Mouse (Mus musculus) cerebellum, adult 11-12 months (tissue): ENCODE data around the gene Vpreb1.

Source experiments
- DNase-seq: peaks from one replicate; pipeline ENCODE4 v3.0.0; 2022

Vpreb1 gene

GRCm38 (mm10) chr16:16854836-16855235 lies 15.8 kb downstream of the Vpreb1 start:
- DNase-seq = no peak

- DNase-seq = no peak
Measured at GRCm38 (mm10) chr16:16852411-16852810, 18.2 kb downstream of the Vpreb1 start.

DNA sequence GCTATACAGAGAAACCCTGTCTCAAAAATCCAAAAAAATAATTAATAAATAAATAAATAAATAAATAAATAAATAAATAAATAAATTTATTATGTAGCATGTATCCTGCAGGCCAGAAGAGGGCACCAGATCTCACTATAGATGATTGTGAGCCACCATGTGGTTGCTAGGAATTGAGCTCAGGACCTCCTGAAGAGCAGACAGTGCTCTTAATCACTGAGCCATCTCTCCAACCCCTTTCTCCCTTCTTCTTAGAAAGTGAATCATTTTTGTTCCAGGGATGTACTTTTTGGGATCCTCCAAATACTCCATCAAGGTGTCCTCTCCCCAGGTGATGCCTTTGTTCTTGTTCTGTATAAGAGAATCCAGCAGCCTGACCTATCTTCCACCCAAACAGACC lies 21.4 kb downstream of the Vpreb1 start:
- DNase-seq = no peak

GRCm38 (mm10) chr16:16829671-16830070 lies 41.0 kb downstream of the Vpreb1 start:
- no peak for DNase-seq

DNA sequence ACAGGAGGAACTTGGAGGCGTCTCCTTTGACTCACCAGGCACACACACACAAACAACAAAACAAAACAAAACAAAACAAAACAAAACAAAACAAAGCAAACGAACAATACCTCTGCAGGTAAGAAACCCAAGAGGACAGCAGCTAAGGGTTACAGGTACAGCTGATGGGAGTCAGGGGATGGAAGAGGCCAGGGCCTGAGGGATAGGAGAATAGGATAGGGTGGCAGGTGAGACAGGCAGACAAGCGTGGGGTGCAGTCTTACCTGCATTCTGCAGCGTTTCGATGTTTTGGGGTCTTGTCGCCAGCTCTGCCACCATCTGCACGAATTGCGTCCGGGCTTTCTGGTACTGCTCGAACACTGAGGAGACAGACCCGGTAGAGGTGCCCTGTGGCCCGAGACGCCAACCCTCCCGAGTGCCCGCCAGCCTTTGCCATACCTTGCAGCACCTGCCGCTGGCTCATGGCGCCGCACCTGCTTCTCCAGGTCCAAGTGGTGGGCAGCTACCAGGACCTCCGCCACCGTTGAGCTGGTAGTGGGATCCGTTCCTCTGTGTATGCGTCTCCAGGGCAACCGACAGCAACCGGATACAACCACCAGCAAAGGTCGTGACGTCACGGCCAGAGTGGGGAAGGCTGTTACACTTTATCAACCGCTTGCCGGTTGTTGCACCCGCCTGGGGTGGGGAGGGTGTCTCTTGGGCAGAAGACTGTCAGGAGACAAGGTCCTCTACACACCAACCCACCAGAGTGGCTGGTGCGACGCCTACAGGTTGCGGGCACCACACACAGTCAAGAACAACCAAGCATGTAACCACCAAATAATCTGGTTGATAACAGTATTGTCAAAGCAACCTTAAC lies 41.7 kb downstream of the Vpreb1 start, which contains the start of gene Spag6l:
Spag6l (minus strand) TSS at position 700 of the 859 bp plus-strand sequence.
- DNase-seq = no peak

DNA sequence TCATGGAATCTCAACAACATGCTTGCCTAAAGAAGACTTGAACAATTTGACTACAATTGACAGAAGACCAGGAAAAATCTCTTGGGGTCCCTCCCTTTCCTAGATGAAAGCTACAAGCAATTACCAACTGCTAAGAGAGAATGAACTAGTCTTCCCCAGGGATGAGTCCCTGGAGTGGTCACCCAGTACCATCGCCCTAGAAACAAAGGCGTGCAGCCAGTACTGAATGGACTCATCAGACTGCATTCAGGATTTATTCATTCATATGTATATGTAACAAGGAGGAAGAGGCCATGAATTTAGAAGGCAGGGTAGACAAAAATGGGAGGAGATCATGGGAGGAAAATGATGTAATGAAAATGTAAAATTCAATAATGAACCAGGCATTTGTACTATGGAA lies 44.4 kb downstream of the Vpreb1 start:
- DNase-seq = no peak

DNA sequence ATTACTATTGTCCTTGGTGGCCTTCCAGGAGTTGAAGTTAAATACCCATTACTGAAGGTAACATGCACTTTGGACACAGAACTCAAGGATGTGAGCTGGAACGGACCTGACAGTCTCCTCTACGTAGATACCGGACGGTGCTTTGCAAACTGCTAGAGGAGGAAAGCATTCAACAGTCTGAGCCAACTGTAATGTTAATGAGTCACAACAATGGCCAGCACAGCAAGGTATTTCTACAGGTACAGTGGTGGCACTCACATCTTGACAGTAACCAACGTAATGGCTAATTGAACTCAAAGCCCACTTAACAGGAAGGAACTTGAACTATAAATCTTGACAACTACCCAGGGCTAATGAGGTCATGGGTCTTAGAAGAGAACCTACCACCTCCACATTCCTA lies 45.2 kb downstream of the Vpreb1 start:
- DNase-seq = no peak
